Mouse (Mus musculus) lung, embryonic 14.5 days (tissue): ENCODE data around the gene Ncam1. TPM values are rescaled to one million over a fixed set of nuclear protein-coding genes. Genes with fewer than 3 reads are reported as not detected.

Source experiments
- ATAC-seq: fragments of 200-750 bp; cut with Nextera tagmentation; 2 replicates; pipeline ENCODE4 v1.8.0; 2017; ENCODE audit warnings: mild to moderate bottlenecking, moderate TSS enrichment, moderate library complexity; ENCODE audit not compliant: insufficient read depth
- DNase-seq: peaks from one replicate; pipeline ENCODE4 v3.0.0-alpha.2; 2015
- H3K27ac ChIP-seq: fragments of 300-500 bp; sonication (generic); 2 replicates; pipeline ENCODE4 v1.5.1; 2014; ENCODE audit warnings: low read depth, mild to moderate bottlenecking, moderate library complexity
- H3K27me3 ChIP-seq: fragments of 300-500 bp; sonication (generic); 2 replicates; pipeline ENCODE4 v1.6.1; 2014; ENCODE audit warnings: low read length, control low read depth; ENCODE audit not compliant: insufficient read depth
- H3K36me3 ChIP-seq: fragments of 300-500 bp; sonication (generic); 2 replicates; pipeline ENCODE4 v1.6.1; 2014; ENCODE audit warnings: control low read depth; ENCODE audit not compliant: insufficient read depth
- H3K4me1 ChIP-seq: fragments of 300-500 bp; sonication (generic); 2 replicates; pipeline ENCODE4 v1.6.1; 2014; ENCODE audit warnings: antibody characterized with exemption, control low read depth; ENCODE audit not compliant: insufficient read depth
- H3K4me2 ChIP-seq: fragments of 300-500 bp; sonication (generic); 2 replicates; pipeline ENCODE4 v1.6.1; 2014; ENCODE audit warnings: mild to moderate bottlenecking
- H3K4me3 ChIP-seq: fragments of 300-500 bp; sonication (generic); 2 replicates; pipeline ENCODE4 v1.5.1; 2014; ENCODE audit warnings: low read depth, low read length
- H3K9ac ChIP-seq: fragments of 300-500 bp; sonication (generic); 2 replicates; pipeline ENCODE4 v1.6.1; 2014
- H3K9me3 ChIP-seq: fragments of 300-500 bp; sonication (generic); 2 replicates; pipeline ENCODE4 v1.6.1; 2016; ENCODE audit warnings: low read depth, low read length, control low read depth
- CTCF ChIP-seq: IDR thresholded peaks from 2 replicates; pipeline ENCODE4 v1.5.1; 2016; ENCODE audit warnings: antibody characterized with exemption, low read depth
- WGBS: fragments of 180-500 bp; shearing (Covaris S2); extraction: QIAGEN DNeasy Blood & Tissue Kit; methylation state at CpG from one replicate; pipeline ENCODE4 v1.1.7; 2014; 5-methylcytosine and 5-hydroxymethylcytosine counted together
- polyA plus RNA-seq: library from polyadenylated mRNA; unstranded; fragments of >200 nt; fragmentation: Nextera tagmentation; extraction: Ambion mirVana; gene quantifications from 2 replicates; pipeline ENCODE4 v1.2.1, GENCODE M21; 2014

Ncam1 gene
- polyA plus RNA-seq, 1 experiment from 2014 or later, result 19.6 TPM

DNA sequence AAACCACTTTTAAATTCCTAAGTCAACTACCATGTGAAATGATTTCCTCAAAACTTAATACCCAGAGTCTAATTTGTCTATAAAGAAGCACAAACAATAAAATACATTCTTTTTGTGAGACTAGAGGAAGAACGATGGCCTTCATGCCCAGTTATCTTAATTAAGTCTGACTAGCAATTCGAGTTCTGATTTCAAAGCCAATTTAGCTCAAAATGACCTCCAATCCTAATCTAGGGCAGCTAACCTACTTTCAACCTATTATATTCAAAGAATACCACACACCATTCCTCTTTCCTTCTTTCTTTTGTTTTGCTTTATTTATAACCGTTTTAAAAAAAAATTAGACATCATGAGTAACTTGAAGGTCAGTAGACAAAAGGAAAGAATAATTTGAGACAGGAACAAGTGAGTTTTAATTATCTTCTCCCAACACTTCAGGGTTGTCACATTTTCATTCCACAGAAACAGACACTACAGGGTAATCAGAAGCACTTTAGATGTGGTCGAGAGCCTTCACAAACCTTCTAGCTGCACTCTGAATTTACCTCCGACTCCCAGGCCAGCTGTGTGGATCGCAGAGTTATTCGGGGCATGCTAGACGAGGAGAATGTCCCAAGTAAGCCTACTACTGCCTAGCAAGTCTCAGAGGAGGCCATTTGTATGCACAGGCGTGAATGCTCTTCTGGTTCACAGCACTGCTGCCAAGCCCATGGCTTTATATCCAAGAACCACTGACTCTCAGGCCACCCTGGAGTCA, 17.5 kb downstream of the Ncam1 start:
- Histone ChIP-seq H3K4me3 (no peak overlapping the region), H3K36me3 (no peaks in the 10 kb centered on the region)

DNA sequence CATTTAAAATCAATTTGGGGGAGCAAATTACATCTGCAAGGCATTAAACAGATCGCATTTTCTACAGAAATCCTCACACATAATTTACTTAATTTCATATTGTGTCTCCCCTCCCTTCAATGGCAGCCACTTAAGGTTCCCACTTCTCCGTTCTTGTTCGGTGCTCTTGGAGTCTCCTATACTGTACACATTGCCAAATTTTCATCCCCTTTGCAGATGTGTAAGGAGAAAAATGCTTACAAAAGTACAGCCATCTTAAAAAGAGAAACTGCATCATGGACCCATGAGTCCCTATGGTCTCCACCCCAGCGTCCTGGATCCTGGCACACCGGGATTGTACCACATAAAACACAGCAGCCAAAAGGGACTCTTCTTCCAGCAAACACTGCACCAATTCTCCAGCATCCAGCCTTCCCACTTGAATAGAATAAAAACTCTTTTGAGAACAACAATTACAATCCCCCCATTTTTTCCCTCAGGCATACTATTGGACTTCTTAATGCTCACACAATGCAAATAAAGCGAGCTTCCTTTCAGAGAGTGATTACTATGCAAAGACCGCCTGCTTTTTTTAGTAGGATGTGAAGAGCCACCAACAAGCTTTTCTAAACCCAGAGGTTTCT, 21.6 kb downstream of the Ncam1 start:
- H3K9ac ChIP-seq, result no peak overlapping the region
- no peak overlapping the region for H3K27ac ChIP-seq
- H3K27me3 ChIP-seq, result no peaks in the 10 kb centered on the region
- H3K4me2 ChIP-seq, result no peak overlapping the region
- no peaks in the 10 kb centered on the region for H3K9me3 ChIP-seq
- no peaks in the 10 kb centered on the region for H3K4me1 ChIP-seq
- no peaks in the 10 kb centered on the region for H3K36me3 ChIP-seq
- DNase-seq (peak; percentile 15), ATAC-seq (no peak)
- no peak overlapping the region for H3K4me3 ChIP-seq
- TF ChIP-seq CTCF, result no peak
- WGBS, result 60% methylated on average over 7 of the region's 7 CpGs

More for the DNA sequence above, 17.5 kb downstream of the Ncam1 start:
- Histone ChIP-seq H3K27me3 (no peaks in the 10 kb centered on the region), H3K27ac (no peak overlapping the region), H3K9me3 (no peaks in the 10 kb centered on the region), H3K4me1 (no peaks in the 10 kb centered on the region), H3K9ac (no peak overlapping the region), H3K4me2 (no peak overlapping the region)
- TF ChIP-seq CTCF, result no peak
- no peak for ATAC-seq
- DNase-seq, result no peak
- 76% methylated on average over 9 of the region's 9 CpGs for WGBS

DNA sequence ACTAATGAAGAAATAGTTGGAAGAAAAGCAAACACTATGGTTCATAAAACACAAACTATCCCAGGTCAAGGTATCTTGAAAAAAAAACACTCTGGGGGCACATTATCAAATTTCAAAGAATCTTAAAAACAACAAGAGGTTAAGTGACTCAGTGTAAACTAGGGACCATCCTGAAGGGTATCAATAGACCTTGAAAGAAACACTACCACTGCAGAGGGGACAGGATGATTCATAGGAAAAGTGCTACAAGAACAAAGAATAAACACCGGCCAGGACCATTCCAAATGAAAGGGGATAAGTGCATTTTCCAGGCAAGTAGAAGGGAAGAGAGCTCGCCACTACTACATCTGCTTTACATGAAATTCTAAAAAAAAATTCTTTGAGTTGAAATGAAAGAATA, 32.1 kb downstream of the Ncam1 start:
- H3K9me3 ChIP-seq, result no peaks in the 10 kb centered on the region
- WGBS, result 24% methylated on average over 2 of the region's 2 CpGs
- no peaks in the 10 kb centered on the region for H3K36me3 ChIP-seq
- DNase-seq (no peak), ATAC-seq (no peak)
- no peaks in the 10 kb centered on the region for H3K4me1 ChIP-seq
- TF ChIP-seq CTCF, result no peak
- H3K4me3 ChIP-seq, result no peak overlapping the region
- H3K9ac ChIP-seq, result no peak overlapping the region
- no peak overlapping the region for H3K4me2 ChIP-seq
- no peaks in the 10 kb centered on the region for H3K27me3 ChIP-seq
- no peak overlapping the region for H3K27ac ChIP-seq

DNA sequence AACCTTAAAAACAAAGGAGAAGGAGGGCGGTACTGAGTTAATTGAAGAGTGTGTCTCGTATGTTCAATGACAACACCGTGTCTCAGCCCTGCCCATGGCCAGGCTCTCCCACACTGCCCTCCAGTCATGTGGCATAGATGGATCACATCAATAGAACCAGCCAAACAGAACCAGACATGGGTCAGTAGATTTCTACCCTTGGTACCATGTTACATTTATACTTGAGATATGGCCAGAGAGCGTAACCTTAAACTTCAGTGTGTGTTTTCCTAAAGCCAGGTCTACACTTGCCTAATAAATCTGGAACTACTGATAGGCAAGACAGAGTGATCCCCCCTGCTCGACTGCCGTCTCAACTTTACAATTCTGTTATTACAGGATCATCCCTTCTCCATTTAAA, 38.2 kb downstream of the Ncam1 start:
- Histone ChIP-seq H3K4me2 (no peak overlapping the region), H3K9ac (no peak overlapping the region), H3K36me3 (no peaks in the 10 kb centered on the region), H3K9me3 (no peaks in the 10 kb centered on the region), H3K27ac (no peak overlapping the region), H3K27me3 (no peaks in the 10 kb centered on the region), H3K4me3 (no peak overlapping the region), H3K4me1 (no peaks in the 10 kb centered on the region)
- no peak for DNase-seq
- ATAC-seq, result no peak
- 80% methylated on average over 6 of the region's 6 CpGs for WGBS
- TF ChIP-seq CTCF, result no peak

DNA sequence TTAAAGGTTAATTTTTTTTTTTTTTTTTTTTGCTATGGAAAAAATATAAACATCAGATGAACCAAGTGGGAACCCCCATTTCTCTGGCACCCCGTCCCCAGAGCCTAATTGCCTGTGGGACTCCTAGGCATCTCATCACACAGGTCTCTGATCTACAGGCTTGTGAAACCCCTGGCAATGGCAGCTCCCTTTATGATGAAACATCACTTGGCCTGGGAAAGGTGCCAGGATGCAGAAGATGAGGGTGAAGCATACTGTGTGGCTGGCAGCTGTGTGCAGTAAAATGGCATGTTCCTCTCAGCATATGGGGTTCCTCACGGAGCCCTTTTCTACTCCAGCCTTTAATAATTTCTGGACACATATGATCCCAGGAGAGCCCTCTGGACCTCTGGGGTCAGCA, 40.3 kb downstream of the Ncam1 start:
- peak; percentile 75 for DNase-seq
- Histone ChIP-seq H3K4me2 (no peak overlapping the region), H3K4me3 (no peak overlapping the region), H3K4me1 (no peaks in the 10 kb centered on the region), H3K36me3 (no peaks in the 10 kb centered on the region), H3K9ac (no peak overlapping the region), H3K27me3 (no peaks in the 10 kb centered on the region), H3K9me3 (no peaks in the 10 kb centered on the region), H3K27ac (no peak overlapping the region)
- TF ChIP-seq CTCF, result no peak
- 40% methylated on average over 2 of the region's 2 CpGs for WGBS
- peak; percentile 70; the same call in 1 of the 2 replicates for ATAC-seq

DNA sequence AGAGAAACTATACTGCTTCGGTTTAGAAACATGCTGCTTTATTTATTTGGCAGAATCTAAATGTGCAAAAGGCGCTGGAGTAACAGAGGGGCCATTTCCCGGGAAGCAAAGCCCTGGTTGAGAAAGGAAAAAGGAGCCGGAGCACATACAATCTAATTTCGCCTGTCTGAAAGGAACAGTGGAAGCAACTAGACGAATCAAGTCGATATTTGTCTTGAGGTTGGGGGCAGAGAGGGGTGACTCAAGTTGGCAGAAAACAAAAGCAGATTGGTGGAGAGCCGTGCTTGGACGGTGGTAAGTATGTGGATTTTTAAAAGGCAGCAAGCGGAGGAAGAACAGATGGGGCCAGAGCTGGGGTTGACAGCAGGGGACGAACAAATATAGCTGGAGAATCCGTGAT, 40.7 kb downstream of the Ncam1 start:
- peak; percentile 58; the same call in 1 of the 2 replicates for ATAC-seq
- peak overlapping the region; percentile 40; the same call in 1 of the 2 replicates for H3K4me2 ChIP-seq
- peak; percentile 63 for DNase-seq
- H3K9me3 ChIP-seq, result no peaks in the 10 kb centered on the region
- H3K9ac ChIP-seq, result no peak overlapping the region
- H3K36me3 ChIP-seq, result no peaks in the 10 kb centered on the region
- H3K27me3 ChIP-seq, result no peaks in the 10 kb centered on the region
- TF ChIP-seq CTCF, result no peak
- WGBS, result 38% methylated on average over 12 of the region's 12 CpGs
- H3K4me1 ChIP-seq, result no peaks in the 10 kb centered on the region
- peak overlapping the region; percentile 52; the same call in 1 of the 2 replicates for H3K27ac ChIP-seq
- no peak overlapping the region for H3K4me3 ChIP-seq

DNA sequence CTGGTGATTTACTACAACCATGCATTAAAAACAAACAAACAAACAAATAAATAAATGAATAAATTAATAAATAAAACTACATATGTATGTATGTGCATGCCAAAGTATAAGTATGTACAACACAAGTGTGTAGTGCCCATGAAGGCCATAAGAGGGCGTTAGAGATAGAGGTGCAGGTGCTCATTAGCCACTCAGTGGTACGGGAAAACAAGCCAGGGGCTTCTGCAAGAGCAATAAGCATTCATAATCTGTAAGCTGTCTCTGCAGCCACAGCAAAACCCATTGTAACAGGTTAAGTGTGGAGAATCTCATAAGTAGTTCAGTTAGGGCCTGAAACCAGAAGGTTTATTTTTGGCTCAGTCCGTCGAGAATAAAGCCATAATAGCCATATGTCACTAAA, 41.1 kb downstream of the Ncam1 start:
- no peaks in the 10 kb centered on the region for H3K4me1 ChIP-seq
- WGBS, result 55% methylated on average over 4 of the region's 4 CpGs
- no peak for ATAC-seq
- H3K9me3 ChIP-seq, result no peaks in the 10 kb centered on the region
- peak overlapping the region; percentile 40; the same call in 1 of the 2 replicates for H3K4me2 ChIP-seq
- no peak overlapping the region for H3K4me3 ChIP-seq
- no peak overlapping the region for H3K9ac ChIP-seq
- TF ChIP-seq CTCF, result 0 out of 2 replicates have a peak, but pooled peaks have one; percentile 6
- peak overlapping the region; percentile 52; the same call in 1 of the 2 replicates for H3K27ac ChIP-seq
- no peaks in the 10 kb centered on the region for H3K27me3 ChIP-seq
- no peak for DNase-seq
- no peaks in the 10 kb centered on the region for H3K36me3 ChIP-seq
